Comparison of ENCODE assay signal across 15 mouse cellular contexts in the genomic region with DNA sequence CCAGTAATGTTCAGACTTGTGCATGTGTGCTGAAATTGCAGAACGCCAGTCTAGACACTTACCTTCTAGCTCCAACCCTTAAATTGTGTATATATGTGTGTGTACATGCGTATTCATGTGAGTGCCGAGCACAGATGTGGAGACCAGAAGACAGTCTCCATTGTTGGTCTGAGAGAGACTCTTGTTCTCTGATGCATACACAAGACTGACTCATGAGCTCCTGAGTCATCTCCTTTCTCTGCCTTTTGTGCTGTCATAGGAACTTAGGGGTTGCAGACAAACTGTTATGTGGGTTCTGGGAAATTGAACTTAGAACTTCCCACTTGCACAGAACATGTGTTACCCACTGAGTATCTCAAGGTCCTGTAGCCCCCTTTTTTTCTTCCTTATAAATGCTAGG.
"Had no signal": no experiment of that assay in that cellular context is flagged by ENCODE, and none has a peak within 500 bp of the region (broad histone marks: within the 10 kb centered on the region; RNA-seq: fewer than 3 reads in every experiment).

No protein-coding gene starts in this region.

- DNase-seq: lung, adult 2 months; lung, postnatal 14 days; right cerebral cortex, adult 18-20 months; right cerebral cortex, postnatal 25 days; right cerebral cortex, postnatal 4 days; spleen, adult 18-20 months; thymus, adult 18-20 months; thymus, postnatal 36 days had no signal

- H3K4me3 ChIP-seq: lung, embryonic 15.5 days; megakaryocyte, embryonic 14.5 days; midbrain, embryonic 12.5 days; myocyte; neural tube, embryonic 13.5 days; neural tube, embryonic 15.5 days had no signal

- H3K4me1 ChIP-seq: lung, embryonic 15.5 days; neural tube, embryonic 13.5 days; neural tube, embryonic 15.5 days had no signal

- H3K36me3 ChIP-seq: lung, embryonic 15.5 days; midbrain, embryonic 12.5 days; neural tube, embryonic 13.5 days; neural tube, embryonic 15.5 days had no signal

- H3K27ac ChIP-seq: lung, embryonic 15.5 days; macrophage; midbrain, embryonic 12.5 days; neural tube, embryonic 13.5 days; neural tube, embryonic 15.5 days had no signal

- H3K9me3 ChIP-seq: lung, embryonic 15.5 days; megakaryocyte, embryonic 14.5 days; midbrain, embryonic 12.5 days; neural tube, embryonic 13.5 days; neural tube, embryonic 15.5 days had no signal

- H3K27me3 ChIP-seq: lung, embryonic 15.5 days; megakaryocyte, embryonic 14.5 days; midbrain, embryonic 12.5 days; neural tube, embryonic 13.5 days; neural tube, embryonic 15.5 days had no signal
